Mouse (Mus musculus): ENCODE results near the gene D630039A03Rik.
A peak's percentile ranks its signal among the peaks of the same experiment; 100 is the strongest.
"Not testable (repeated sequence)": the region's sequence is repeated elsewhere in the genome, so short reads cannot be mapped to it uniquely, and the experiment has no call there.

The D630039A03Rik gene

DNA sequence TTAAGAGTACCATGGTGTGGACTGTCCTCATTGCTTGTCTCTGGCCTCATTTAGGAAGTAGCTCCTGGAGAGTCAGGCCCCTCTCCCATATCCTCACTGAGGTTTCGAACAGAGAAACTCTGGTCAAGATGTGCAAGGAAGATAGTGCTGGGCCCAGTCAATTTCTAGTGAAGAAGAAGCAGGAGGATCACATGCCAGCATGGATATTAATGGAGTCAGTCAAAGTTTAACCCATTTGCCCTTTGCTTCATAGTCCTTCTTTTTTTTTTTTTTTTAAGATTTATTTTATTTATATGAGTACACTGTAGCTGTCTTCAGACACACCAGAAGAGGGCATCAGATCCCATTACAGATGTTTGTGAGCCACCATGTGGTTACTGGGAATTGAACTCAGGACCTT, 27.1 kb downstream of the D630039A03Rik start:
- DNase-seq (ENCODE audit: low spot score): not testable (repeated sequence)

DNA sequence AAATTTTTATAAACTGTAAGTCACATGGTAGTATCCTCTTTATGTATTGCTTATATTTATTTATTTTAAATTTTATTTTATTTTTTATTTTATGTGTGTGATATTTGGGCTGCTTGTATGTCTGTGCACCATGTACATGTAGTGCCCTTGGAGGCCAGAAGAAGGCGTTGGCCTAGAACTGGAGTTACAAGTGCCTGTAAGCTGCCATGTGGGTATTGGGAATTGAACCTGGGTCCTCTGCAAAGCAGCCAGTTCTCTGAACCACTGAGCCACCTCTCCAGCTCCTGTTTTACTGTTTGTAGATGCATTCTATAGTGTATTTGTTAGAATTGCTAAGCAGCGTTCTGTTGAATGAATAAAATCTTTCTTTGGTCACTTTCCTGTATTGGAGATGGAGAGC, 27.9 kb downstream of the D630039A03Rik start:
- no peak for DNase-seq (ENCODE audit: low spot score)

DNA sequence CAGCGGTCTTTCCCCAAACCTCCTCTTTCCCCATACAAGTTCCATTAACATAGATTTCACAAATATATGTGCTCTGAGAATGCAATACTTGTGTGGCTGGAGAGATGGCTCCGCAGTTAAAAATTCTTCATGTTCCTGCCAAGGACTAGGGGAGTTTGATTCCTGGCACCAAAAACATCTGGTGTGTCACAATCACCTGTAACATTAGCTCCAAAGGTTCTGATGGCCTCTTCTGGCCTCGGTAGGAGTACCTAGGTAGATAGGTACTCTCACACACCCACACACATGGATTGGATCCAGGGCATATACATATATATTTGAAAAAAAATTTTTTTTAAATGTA, 29.2 kb downstream of the D630039A03Rik start:
- no peak for DNase-seq (ENCODE audit: low spot score)

DNA sequence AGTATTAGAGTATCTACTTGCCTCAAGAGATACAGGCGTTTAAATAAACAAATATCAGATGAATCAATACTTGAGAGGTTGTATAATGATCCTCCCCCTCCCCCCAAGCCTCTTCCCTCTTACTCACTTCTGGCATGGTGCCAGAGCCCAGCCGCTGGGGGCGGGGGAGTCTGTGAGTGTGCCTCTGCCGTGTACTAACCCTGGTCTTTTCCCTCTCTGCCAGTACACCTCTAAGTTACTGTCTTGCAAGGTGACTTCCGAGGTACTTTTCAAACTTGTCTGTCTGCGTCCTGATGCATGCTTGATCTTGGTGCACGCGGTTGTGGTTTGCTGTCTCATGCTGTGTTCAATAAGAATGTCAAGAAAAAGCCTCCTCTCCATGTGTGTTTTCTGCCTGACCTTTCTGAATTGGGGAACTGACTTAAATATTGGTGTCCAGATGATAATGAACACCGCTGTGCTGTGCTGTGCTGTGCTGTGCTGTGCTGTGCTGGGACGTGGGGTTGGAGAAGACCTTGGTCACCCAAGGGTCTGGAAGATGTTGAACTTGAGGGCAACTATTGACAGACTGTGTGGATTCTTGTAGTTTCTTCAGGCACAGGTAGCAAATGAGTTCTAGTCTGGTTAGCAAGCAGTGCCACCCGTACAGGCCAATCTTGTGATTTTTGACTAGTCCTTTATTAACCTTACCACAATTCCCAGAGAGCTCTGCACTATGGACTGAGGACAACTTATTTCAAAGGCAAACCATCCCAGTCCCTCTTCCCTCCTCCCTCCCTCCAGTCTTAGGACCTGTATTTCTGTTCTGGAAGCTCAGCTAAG, 29.8 kb downstream of the D630039A03Rik start:
- no peak for DNase-seq (ENCODE audit: low spot score)

DNA sequence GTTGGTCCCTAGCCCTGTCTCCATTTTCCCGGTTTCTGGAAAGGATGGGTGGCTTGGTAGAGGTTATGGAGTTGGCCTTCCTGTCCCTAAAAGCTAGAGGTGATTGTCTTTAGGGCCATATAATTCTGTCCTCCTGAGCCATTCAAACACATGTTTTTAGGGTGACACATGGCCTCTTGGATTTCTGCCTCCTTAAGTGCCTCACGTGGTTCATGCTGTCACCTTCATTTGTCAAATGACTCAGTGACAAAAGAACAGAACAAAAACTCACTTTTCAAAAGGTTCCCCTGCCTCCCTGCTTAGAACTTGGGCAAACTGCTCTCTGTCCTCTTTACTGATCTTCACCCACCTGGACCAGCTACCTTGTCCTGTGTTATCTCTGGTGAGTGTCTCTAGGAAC, 30.9 kb downstream of the D630039A03Rik start:
- DNase-seq (ENCODE audit: low spot score): no peak

DNA sequence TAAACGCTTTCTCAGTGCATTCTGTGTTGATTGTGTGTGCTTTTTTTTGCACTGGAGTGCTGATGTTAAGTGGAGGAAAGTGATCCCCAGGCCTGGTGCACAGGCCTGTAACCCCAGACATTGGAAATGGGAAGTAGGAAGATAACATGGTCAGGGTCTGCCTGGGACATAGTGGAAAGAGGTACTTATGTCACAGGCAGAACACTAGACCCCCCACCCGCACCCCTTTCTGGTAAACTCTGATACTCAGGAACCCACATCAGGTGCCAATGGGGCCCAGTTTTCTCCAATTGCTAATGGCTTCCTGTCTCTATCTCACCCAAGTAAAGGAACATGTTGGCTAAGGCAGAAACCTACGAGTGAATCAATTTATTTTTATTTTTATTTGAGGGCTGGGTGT, 31.6 kb downstream of the D630039A03Rik start:
- DNase-seq (ENCODE audit: low spot score): no peak

DNA sequence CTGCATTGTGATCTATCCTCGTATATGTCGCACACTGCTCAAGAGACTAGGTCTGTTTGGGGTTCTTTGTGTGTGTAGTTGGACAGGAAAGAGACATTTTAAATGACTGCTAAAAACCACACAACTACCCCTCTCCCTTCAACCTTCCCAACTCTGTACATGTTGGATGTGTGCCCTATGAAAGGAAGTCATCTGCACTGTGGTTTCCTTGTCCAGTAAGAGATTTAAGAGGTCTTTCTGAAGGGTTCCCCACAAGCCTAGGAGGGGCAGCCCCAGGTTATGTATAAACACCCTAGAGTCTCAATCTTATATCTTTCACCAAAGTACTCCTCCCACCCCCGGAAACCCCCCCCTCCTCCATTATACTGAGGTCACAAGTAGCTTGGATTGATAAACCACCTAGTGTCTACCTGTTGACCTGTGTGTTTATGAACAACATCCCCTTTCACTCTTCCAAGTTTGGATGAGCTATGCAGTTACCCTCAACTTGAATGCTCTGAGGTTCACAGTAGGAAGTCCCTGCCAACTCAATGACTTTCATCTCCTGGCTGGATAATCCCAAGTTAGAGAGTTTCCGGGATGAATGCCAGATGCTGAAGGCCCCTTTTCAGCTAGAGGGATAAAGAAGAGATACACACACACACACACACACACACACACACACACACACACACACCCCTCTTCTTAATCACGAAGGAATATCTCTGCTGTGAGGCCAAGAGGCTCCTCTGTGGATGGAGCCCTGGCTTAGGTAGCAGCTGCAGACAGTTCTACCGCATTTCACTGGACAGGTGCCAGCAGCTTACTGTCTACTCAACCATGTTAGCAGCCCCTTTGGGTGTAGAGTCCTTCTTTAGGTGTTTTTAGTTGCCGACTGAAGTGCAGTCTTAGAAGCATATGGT, 32.3 kb downstream of the D630039A03Rik start:
- peak; percentile 29 for DNase-seq (ENCODE audit: low spot score)

DNA sequence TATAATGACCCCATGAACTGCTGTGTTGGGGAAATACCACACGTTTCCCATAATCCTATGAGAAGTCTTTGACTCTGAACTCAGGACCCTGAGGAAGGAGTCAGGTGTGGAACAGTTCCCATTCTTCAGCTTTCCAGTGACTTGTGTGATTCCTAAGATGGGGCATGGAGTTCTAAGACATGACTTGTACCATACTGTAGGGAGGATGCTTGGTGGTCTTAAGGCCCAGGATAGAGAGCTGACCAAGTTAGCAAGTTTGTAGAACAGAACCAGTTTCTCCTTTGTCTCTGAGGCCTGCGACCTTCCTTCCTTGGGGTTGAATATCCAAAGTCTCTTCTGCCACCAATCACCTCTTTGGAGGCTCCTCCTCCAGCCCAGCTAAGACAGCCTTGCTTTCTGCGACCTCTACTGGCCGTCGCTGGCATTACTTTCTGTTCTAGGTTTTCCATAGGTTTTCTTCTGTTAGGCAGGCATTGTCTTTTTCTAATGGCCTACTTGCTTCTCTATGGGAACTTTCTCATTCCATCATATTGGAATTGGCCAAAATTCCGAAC, 36.2 kb downstream of the D630039A03Rik start:
- peak; percentile 75 for DNase-seq (ENCODE audit: low spot score)

DNA sequence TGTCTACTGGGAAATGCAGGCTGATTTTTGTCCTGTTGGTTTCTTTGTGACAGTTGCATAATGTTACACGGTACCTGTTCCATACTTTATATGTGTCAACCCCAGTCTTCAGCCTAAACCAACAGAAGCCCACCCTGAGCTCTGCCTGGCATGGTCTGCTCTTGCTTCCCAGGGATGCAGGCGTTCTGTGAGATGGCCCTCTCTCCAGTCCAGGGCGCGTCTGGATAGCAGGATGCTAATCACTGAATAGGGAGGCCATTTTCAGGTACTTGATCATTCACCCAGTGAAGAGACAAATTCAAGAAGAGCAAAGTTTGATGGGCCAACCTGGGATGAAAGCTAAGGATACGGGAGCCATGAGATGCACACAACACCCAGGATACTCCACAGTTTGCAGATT, 37.0 kb downstream of the D630039A03Rik start:
- DNase-seq (ENCODE audit: low spot score): no peak

DNA sequence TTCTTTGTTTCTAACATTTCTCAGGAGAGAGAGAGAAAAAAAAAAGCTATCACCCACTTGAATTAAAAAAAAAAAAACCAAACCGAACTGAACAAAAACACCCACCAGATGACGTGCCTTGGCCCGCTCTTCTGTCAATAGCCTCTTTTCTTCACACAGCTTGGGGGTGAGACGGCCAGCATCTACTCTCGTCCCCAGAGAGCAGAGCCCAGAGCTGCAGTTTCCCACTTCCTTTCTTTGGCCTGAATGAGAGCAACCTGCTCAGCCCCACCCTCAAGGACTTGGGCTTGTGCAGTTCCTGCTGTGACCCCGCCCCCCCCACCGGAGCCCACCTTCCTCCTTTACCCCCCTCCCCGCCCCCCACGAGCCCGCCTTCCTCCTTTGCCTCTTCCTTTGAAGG, 48.6 kb downstream of the D630039A03Rik start:
- no peak for DNase-seq (ENCODE audit: low spot score)

DNA sequence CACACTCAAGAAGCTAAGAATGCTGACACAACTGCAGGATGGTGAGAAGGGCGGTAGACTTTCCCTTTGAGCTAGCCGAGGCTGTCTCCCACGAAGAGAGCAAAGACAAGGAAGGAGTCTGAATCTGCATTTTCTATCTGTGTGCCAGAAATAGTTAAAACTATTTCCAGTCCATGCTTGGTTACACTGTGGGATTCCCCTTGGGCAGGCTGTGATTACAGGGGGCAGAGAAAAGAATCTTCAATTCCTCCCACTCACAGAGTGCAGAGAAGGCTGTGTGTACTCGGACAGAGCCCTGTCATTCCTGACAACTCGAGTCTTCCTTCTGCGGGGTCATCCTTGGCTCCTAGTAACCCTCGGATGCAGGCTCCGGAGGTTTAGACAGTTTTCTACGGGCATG, 49.1 kb downstream of the D630039A03Rik start:
- no peak for DNase-seq (ENCODE audit: low spot score)

DNA sequence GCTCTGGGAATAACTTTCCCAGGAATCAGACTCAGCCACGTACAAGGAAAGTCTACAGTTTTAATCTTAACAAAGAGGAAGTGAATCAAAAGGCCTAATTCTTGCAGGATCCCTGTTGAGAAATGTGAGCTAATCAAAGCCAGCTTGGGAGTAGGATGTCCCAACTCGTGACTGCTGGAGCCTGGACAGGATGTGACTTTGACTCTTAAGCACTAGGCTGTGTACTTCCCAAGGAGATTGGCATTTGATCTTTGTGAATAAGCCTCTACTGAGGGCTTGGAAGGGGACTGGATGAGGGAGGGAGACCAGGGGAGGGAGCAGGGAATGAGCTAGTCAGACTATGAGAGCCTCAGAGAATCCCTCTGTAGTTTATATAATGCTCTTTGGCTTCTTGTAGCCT, 50.0 kb downstream of the D630039A03Rik start:
- DNase-seq (ENCODE audit: low spot score): peak; percentile 56

DNA sequence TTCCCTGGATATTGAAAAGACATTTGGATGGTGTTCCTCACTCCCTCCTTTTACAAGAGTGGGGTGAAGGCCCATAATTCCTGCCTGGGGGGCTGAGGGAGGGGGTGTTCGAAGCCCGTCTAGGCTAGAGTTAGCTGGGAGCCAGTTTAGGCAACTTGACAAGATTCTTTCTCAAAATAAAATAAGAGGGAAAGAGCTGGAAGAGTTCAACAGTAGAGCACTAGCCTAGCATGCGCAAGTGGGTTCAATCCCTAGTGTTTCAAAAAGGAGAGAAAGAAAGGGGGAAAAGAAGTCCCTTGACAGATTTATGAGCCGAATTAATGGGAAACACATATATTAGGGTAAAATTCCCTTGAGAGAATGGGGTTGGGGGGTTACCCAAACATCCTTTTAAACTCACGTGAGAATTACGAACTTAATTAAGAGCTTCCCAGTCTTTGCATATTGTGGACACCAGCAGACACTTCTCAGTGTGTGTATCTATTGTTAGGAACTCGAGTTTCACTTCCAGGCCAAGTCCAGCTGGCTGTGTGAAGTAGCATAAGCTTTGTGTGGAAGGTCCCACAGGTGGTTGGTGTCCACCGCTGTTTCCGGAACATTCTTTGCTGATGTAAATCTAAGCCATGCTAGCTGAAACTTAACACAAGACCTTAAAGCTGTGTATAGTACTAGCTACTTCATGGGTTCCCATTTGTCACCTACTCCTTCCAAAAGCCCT, 53.7 kb downstream of the D630039A03Rik start:
- DNase-seq (ENCODE audit: low spot score): no peak

DNA sequence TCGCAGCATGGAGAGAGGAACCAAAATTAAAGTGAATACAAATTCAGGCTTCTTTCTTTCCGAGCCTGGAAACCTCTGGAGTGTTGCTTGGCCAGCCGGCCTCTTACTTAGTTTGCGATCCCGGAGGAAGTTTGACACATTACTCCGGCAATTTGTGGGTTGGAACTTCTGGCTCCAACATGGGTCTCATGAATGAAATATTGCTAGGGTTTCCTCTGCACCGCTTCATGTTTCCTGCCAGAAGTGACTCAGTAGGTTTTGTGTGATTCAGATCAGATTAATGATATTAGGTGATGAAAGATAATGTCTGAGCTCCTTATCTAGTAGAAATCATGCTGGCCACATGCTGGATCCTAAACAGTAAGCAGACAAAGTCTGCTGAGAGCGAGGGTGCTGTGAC, 54.2 kb downstream of the D630039A03Rik start:
- DNase-seq (ENCODE audit: low spot score): peak; percentile 62

DNA sequence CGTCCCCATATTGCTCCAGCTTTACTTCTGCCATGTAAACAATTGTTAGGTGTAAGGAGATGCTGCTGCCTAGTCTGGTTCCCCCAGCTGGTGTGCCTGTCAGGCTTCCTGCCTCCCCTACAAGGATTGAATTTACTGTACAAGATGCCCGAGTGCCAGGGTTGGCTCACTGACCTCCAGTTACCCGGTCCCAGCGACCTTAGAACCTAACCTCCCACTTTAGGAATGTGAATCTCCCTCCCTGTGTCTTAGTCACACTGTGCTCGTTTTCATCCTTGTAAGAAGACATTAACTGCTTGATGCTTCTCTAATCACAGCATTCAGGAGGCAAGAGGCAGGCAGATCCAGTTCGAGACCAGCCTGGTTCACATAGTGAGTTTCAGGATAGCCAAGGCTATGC, 54.9 kb downstream of the D630039A03Rik start:
- no peak for DNase-seq (ENCODE audit: low spot score)

DNA sequence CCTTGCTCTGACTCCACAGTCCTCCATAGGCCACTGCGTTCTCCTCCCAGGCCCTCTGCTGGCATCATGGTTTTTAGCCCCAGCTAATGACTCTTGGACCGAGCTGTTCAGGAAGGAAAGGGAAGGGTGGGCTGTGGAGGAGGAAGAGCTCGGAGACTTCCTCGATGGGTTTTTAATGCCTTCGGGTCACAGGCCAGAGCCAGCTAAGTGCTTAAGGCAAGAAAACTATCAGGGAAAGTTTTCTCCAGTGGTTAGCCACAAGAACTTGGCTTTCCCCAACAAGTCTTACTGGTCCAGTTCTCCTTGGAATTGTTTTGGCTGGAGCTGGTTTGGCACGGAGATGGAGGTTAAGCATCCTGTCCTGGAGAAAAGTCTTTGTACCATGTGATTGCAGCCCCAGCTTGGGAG, 55.9 kb downstream of the D630039A03Rik start:
- no peak for DNase-seq (ENCODE audit: low spot score)

Measured in adipocyte (in vitro differentiated cells).